Mouse (Mus musculus) embryonic facial prominence, embryonic 14.5 days (tissue): ENCODE measurements around the gene Adra2b. TPM values are rescaled to one million over a fixed set of nuclear protein-coding genes. Genes with fewer than 3 reads are reported as not detected.

Experiments
- ATAC-seq: fragments of 200-750 bp; cut with Nextera tagmentation; 2 replicates; pipeline ENCODE4 v1.8.0; 2017; ENCODE audit warnings: low read depth, moderate number of reproducible peaks, moderate TSS enrichment
- DNase-seq: peaks from one replicate; pipeline ENCODE4 v3.0.0-alpha.2; 2015; ENCODE audit warnings: low spot score
- H3K27ac ChIP-seq: fragments of 300-500 bp; sonication (generic); replicated peaks from 2 replicates; pipeline ENCODE4 v1.5.1; 2014; ENCODE audit warnings: low read depth, mild to moderate bottlenecking, low read length, moderate library complexity
- H3K27me3 ChIP-seq: fragments of 300-500 bp; sonication (generic); replicated peaks from 2 replicates; pipeline ENCODE4 v1.6.1; 2014; ENCODE audit warnings: low read length; ENCODE audit not compliant: control insufficient read depth, insufficient read depth
- H3K36me3 ChIP-seq: fragments of 300-500 bp; sonication (generic); 2 replicates; pipeline ENCODE4 v1.6.1; 2014; ENCODE audit warnings: low read length, mixed read lengths; ENCODE audit not compliant: control insufficient read depth, insufficient read depth
- H3K4me1 ChIP-seq: fragments of 300-500 bp; sonication (generic); 2 replicates; pipeline ENCODE4 v1.6.1; 2014; ENCODE audit warnings: antibody characterized with exemption, low read length; ENCODE audit not compliant: control insufficient read depth, insufficient read depth
- H3K4me2 ChIP-seq: fragments of 300-500 bp; sonication (generic); 2 replicates; pipeline ENCODE4 v1.6.1; 2014; ENCODE audit warnings: low read depth, mild to moderate bottlenecking, low read length, moderate library complexity, mixed read lengths
- H3K4me3 ChIP-seq: fragments of 300-500 bp; sonication (generic); 2 replicates; pipeline ENCODE4 v1.5.1; 2014; ENCODE audit warnings: low read depth, mild to moderate bottlenecking, low read length
- H3K9ac ChIP-seq: fragments of 300-500 bp; sonication (generic); 2 replicates; pipeline ENCODE4 v1.6.1; 2014; ENCODE audit warnings: low read depth, mild to moderate bottlenecking, low read length, moderate library complexity, mixed read lengths
- H3K9me3 ChIP-seq: fragments of 300-500 bp; sonication (generic); 2 replicates; pipeline ENCODE4 v1.6.1; 2016; ENCODE audit warnings: low read length; ENCODE audit not compliant: control insufficient read depth
- WGBS: fragments of 180-500 bp; shearing (Covaris S2); extraction: QIAGEN DNeasy Blood & Tissue Kit; methylation state at CpG from one replicate; pipeline ENCODE4 v1.1.7; 2014; 5-methylcytosine and 5-hydroxymethylcytosine counted together
- polyA plus RNA-seq: library from polyadenylated mRNA; unstranded; fragments of >200 nt; fragmentation: Nextera tagmentation; extraction: Ambion mirVana; gene quantifications from 2 replicates; pipeline ENCODE4 v1.2.1, GENCODE M21; 2014

Gene Adra2b
- polyA plus RNA-seq, 1 experiment from 2014 or later = 0.51 TPM

- Histone ChIP-seq H3K4me3 (no peak overlapping the region), H3K27ac (no peak overlapping the region), H3K4me1 (no peaks in the 10 kb centered on the region), H3K9ac (no peak overlapping the region), H3K9me3 (no peaks in the 10 kb centered on the region), H3K36me3 (no peaks in the 10 kb centered on the region), H3K27me3 (no peaks in the 10 kb centered on the region), H3K4me2 (no peak overlapping the region)
- 75% methylated on average over 1 of the region's 1 CpGs for WGBS
- DNase-seq = no peak
- ATAC-seq = no peak
Measured at GRCm38 (mm10) chr2:127323667-127324066, 39.3 kb upstream of the Adra2b start.

DNA sequence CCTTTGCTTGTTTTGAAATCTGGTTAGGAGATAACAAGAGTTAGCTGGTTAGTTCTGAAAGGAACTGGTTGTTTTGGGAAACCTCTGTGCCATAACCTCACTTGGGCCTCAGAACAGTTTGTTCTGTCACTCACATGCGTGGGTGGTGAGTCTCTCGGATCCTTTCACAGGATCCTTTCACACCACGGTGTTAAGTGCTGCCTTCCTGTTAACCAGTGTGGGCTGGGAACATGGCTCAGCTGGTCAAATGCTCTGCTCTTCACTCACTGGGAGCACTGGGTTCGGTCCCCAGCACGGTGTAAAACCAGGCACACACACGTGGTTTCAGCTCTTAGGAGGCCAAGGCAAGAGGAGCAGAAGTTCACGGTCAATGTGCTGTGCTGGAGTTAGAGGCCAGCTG lies 38.6 kb upstream of the Adra2b start:
- H3K36me3 ChIP-seq = no peaks in the 10 kb centered on the region
- H3K27me3 ChIP-seq = no peaks in the 10 kb centered on the region
- no peak overlapping the region for H3K4me3 ChIP-seq
- H3K4me2 ChIP-seq = no peak overlapping the region
- DNase-seq (no peak), ATAC-seq (no peak)
- no peak overlapping the region for H3K9ac ChIP-seq
- H3K9me3 ChIP-seq = no peaks in the 10 kb centered on the region
- 70% methylated on average over 7 of the region's 7 CpGs for WGBS
- no peak overlapping the region for H3K27ac ChIP-seq
- no peaks in the 10 kb centered on the region for H3K4me1 ChIP-seq

- no peaks in the 10 kb centered on the region for H3K27me3 ChIP-seq
- H3K4me2 ChIP-seq = no peak overlapping the region
- no peak overlapping the region for H3K9ac ChIP-seq
- no peak overlapping the region for H3K4me3 ChIP-seq
- H3K9me3 ChIP-seq = no peaks in the 10 kb centered on the region
- 66% methylated on average over 12 of the region's 12 CpGs for WGBS
- ATAC-seq (no peak), DNase-seq (no peak)
- no peak overlapping the region for H3K27ac ChIP-seq
- no peaks in the 10 kb centered on the region for H3K4me1 ChIP-seq
- H3K36me3 ChIP-seq = no peaks in the 10 kb centered on the region
Measured at GRCm38 (mm10) chr2:127328090-127328851, 34.7 kb upstream of the Adra2b start.

DNA sequence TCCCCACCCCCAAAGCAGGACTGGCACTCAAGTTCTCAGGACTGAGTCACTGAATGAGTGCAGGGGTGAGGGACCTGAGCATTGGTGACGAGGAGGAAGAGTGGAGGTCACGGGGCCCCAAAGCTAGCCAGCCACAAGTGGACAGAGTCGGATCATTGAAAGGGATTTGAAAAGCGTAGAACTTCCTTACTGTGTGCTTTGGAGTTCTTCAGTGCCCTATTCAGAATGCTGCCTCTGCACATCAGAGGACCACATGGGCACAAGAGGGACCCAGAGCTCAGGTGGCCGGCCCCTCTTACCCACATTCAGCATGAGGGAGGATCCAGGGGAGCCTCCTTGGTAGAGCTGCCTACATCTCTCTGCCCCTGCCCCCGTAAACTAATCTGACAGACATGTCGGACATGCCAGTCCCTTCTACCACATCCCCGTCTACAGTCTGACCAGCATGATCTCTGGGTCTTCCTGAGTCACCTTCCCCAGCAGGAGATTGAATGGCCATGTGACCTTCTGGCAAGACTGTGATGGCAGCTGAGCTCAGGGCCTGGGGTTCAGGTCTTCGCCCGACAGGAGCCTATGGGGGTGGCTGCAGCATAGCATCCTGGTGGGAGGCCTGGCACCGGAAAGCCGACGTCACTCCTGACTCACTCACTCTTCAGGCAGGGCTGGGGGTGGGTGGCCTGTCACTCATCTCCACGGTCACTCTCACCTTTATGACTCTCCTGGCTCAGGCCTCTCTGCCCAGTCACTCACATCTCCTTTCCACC lies 30.0 kb upstream of the Adra2b start:
- Histone ChIP-seq H3K4me2 (no peak overlapping the region), H3K27me3 (peaks cover 29% of the 10 kb centered on the region; the same call in 1 of the 2 replicates), H3K36me3 (no peaks in the 10 kb centered on the region), H3K9me3 (no peaks in the 10 kb centered on the region), H3K9ac (no peak overlapping the region), H3K27ac (no peak overlapping the region), H3K4me1 (no peaks in the 10 kb centered on the region; the same call in none of the 2 replicates), H3K4me3 (no peak overlapping the region)
- DNase-seq (no peak), ATAC-seq (no peak)
- 78% methylated on average over 14 of the region's 14 CpGs for WGBS

DNA sequence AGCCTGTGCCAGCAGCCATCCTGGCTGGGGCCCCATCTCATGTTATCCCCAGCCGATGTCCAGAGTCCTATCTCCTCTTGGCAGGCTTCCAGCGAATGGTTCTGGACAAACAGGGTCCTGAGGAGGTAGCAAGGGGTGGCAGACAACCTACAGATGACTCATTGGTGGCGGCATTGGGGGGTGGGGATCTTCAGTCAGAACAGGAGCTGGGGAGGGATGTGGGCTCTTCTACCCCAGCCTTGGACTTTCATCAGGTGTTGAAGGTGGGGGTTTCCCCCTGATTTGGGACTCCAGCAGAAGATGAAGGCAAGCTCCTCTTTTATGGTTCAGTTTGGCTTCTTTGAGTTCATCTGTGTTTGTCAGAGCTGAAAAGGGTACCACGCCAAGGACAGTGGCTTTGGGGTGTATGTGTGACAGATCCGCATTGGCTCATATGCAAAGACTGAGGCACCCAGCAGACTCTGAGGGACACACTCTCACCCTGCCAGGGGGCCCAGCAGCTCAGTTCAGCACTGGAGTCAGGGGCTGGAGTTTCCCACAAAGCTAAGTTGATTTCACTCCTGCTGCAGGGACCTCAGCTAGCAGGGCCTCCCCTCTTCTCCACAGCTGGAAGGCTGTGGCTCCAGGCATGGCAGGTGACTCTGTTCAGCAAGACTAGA lies 28.9 kb upstream of the Adra2b start:
- Histone ChIP-seq H3K9ac (no peak overlapping the region), H3K4me2 (no peak overlapping the region), H3K36me3 (no peaks in the 10 kb centered on the region), H3K4me1 (no peaks in the 10 kb centered on the region; the same call in none of the 2 replicates), H3K27ac (no peak overlapping the region), H3K4me3 (no peak overlapping the region), H3K27me3 (peaks cover 29% of the 10 kb centered on the region; the same call in 1 of the 2 replicates), H3K9me3 (no peaks in the 10 kb centered on the region)
- DNase-seq (no peak), ATAC-seq (no peak)
- WGBS = 68% methylated on average over 5 of the region's 5 CpGs

DNA sequence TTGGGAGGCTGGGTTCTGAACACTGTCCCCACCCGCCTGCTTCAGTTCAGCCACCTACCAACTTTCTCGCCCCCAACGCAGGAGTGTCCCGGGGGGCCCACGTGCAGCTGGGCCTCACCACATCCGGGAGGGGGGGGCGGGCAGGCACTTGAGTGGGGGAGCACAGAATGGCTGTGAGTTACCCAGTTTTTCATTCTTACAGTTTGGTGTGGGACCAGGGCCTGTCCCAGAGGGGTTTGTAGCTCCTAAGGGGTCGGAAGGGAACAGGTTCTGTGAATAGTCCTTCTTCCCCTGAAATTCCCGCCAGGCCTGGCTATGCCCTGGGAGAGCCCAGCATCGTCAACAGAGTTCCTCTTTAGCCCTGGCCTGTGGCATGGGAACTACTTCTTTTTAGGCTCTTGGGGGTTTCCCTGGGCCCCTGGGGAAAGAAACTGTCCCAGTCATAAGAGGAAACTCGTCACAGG lies 27.9 kb upstream of the Adra2b start:
- ATAC-seq (no peak), DNase-seq (no peak)
- no peak overlapping the region for H3K27ac ChIP-seq
- H3K9ac ChIP-seq = no peak overlapping the region
- peaks cover 29% of the 10 kb centered on the region; the same call in 1 of the 2 replicates for H3K27me3 ChIP-seq
- H3K9me3 ChIP-seq = no peaks in the 10 kb centered on the region
- no peaks in the 10 kb centered on the region for H3K36me3 ChIP-seq
- H3K4me1 ChIP-seq = no peaks in the 10 kb centered on the region; the same call in none of the 2 replicates
- no peak overlapping the region for H3K4me3 ChIP-seq
- H3K4me2 ChIP-seq = peak overlapping the region; percentile 97; the same call in 1 of the 2 replicates
- WGBS = 37% methylated on average over 11 of the region's 11 CpGs

DNA sequence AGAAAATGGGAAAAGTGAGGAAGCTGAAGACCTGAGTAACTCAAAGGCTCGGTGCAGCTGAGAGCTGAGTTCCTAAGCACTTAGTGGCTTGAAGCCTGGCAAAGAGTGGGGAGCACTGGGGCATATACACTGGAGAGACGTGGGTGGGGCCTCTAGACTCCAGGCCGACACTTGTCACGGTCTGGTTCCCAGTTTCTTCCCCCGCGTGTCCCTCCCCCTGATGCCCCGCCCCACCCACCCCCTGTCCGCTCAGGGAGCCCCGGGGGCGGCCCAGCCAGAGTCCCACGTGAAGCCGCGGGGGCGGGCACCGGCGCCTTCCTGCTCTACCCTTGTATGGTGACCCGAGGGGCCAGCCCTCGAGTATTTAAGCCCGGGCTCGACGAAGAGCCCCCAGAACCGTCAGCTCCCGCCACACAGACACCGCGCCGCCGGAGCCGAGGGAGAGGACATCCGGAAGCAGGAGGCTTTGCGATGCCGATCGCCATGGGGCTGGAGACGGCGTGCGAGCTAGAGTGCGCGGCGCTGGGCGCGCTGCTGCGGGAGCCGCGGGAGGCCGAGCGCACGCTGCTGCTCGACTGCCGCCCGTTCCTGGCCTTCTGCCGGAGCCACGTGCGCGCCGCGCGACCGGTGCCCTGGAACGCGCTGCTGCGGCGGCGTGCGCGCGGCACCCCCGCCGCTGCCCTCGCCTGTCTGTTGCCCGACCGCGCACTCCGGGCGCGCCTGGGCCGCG lies 27.1 kb upstream of the Adra2b start, which contains the start of gene Dusp2:
Gene Dusp2 (plus strand): TSS at position 393 of the 730 bp plus-strand sequence.
- Histone ChIP-seq H3K4me1 (no peaks in the 10 kb centered on the region; the same call in none of the 2 replicates), H3K36me3 (no peaks in the 10 kb centered on the region), H3K4me2 (peak within 1 kb of the TSS; percentile 97), H3K9ac (peak within 1 kb of the TSS; percentile 68), H3K27ac (no peak within 1 kb of the TSS), H3K9me3 (no peaks in the 10 kb centered on the region), H3K4me3 (peak within 1 kb of the TSS; percentile 58), H3K27me3 (peaks cover 29% of the 10 kb centered on the region; the same call in 1 of the 2 replicates)
- peak; percentile 68 for DNase-seq
- WGBS = 0% methylated on average over 8 of the region's 76 CpGs
- ATAC-seq = peak; percentile 75

DNA sequence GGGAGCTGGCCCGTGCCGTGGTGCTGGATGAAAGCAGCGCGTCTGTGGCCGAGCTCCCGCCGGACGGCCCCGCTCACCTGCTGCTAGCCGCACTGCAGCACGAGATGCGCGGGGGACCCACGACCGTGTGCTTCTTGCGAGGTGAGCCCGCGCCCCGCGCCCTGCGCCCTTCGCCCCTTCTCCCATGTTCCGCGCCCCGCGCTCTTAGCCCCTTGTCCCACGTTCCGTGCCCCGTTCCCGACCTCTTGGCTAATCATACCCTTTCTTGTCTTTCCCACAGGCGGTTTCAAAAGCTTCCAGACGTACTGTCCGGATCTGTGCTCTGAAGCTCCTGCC lies 26.5 kb upstream of the Adra2b start:
- Histone ChIP-seq H3K36me3 (no peaks in the 10 kb centered on the region), H3K9ac (peak overlapping the region; percentile 68), H3K9me3 (no peaks in the 10 kb centered on the region), H3K4me3 (peak overlapping the region; percentile 58), H3K4me1 (no peaks in the 10 kb centered on the region; the same call in none of the 2 replicates), H3K27ac (no peak overlapping the region), H3K4me2 (peak overlapping the region; percentile 97), H3K27me3 (peaks cover 29% of the 10 kb centered on the region; the same call in 1 of the 2 replicates)
- no peak for DNase-seq
- WGBS = 5% methylated on average over 18 of the region's 33 CpGs
- no peak for ATAC-seq
